Mouse (Mus musculus) liver, embryonic 16.5 days (tissue): ENCODE measurements around the gene Rpa2. TPM values are rescaled to one million over a fixed set of nuclear protein-coding genes. Genes with fewer than 3 reads are reported as not detected.
"Not testable (repeated sequence)": the region's sequence is repeated elsewhere in the genome, so short reads cannot be mapped to it uniquely, and the experiment has no call there.

Experiments
- ATAC-seq: fragments of 200-750 bp; cut with Nextera tagmentation; 2 replicates; pipeline ENCODE4 v1.8.0; 2017; ENCODE audit warnings: low read depth, mild to moderate bottlenecking, moderate number of reproducible peaks, moderate library complexity
- H3K27ac ChIP-seq: fragments of 300-500 bp; sonication (generic); 2 replicates; pipeline ENCODE4 v1.5.1; 2014; ENCODE audit warnings: mild to moderate bottlenecking, low read length
- H3K27me3 ChIP-seq: fragments of 300-500 bp; sonication (generic); 2 replicates; pipeline ENCODE4 v1.6.1; 2014; ENCODE audit warnings: low read depth, low read length, mixed read lengths; ENCODE audit not compliant: control insufficient read depth, insufficient read depth
- H3K36me3 ChIP-seq: fragments of 300-500 bp; sonication (generic); 2 replicates; pipeline ENCODE4 v1.6.1; 2014; ENCODE audit warnings: mild to moderate bottlenecking; ENCODE audit not compliant: control insufficient read depth, insufficient read depth
- H3K4me1 ChIP-seq: fragments of 300-500 bp; sonication (generic); 2 replicates; pipeline ENCODE4 v1.6.1; 2014; ENCODE audit warnings: low read depth, low read length, mixed read lengths; ENCODE audit not compliant: control insufficient read depth
- H3K4me2 ChIP-seq: fragments of 300-500 bp; sonication (generic); 2 replicates; pipeline ENCODE4 v1.6.1; 2014; ENCODE audit warnings: low read depth, low read length, mixed read lengths
- H3K4me3 ChIP-seq: fragments of 300-500 bp; sonication (generic); 2 replicates; pipeline ENCODE4 v1.5.1; 2014; ENCODE audit warnings: low read depth, mild to moderate bottlenecking, low read length
- H3K9ac ChIP-seq: fragments of 300-500 bp; sonication (generic); 2 replicates; pipeline ENCODE4 v1.6.1; 2014; ENCODE audit warnings: low read depth, low read length
- H3K9me3 ChIP-seq: fragments of 300-500 bp; sonication (generic); replicated peaks from 2 replicates; pipeline ENCODE4 v1.6.1; 2016; ENCODE audit warnings: low read length; ENCODE audit not compliant: control insufficient read depth
- WGBS: fragments of 180-500 bp; shearing (Covaris S2); extraction: QIAGEN DNeasy Blood & Tissue Kit; methylation state at CpG from one replicate; pipeline ENCODE4 v1.1.7; 2014; ENCODE audit not compliant: insufficient replicate concordance; 5-methylcytosine and 5-hydroxymethylcytosine counted together
- polyA plus RNA-seq: library from polyadenylated mRNA; unstranded; fragments of >200 nt; fragmentation: Nextera tagmentation; extraction: Ambion mirVana; gene quantifications from 2 replicates; pipeline ENCODE4 v1.2.1, GENCODE M21; 2015

Gene Rpa2
- polyA plus RNA-seq, 1 experiment from 2014 or later = 65.4 TPM

DNA sequence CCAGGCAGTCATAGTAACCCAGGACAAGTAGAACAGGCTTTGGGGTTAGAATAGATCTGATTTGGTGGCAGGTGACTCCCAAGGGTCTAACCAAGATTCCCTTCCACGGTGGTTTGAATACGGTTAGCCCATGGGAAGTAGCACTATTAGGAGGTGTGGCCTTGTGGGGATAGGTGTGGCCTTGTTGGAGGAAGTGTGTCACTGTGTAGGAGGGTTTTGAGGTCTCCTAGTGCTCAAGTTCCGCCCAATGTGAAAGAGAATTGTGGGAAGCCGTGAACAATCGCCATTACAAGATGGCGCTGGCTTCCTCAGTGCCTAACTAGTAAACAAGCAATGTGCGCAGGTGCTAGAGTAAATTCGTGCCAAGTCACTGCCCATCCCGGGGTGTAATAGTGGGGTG is 31.0 kb upstream of the Rpa2 start:
- H3K4me2 ChIP-seq, ATAC-seq, H3K9me3 ChIP-seq, H3K27me3 ChIP-seq, H3K4me3 ChIP-seq, H3K9ac ChIP-seq, H3K27ac ChIP-seq, H3K36me3 ChIP-seq: not testable (repeated sequence)
- peaks cover 16% of the 10 kb centered on the region for H3K4me1 ChIP-seq
- WGBS = 77% methylated on average over 9 of the region's 9 CpGs

- H3K4me2 ChIP-seq = no peak overlapping the region
- ATAC-seq = no peak
- H3K27me3 ChIP-seq = no peaks in the 10 kb centered on the region
- no peak overlapping the region for H3K9ac ChIP-seq
- H3K36me3 ChIP-seq = no peaks in the 10 kb centered on the region
- WGBS = 70% methylated on average over 7 of the region's 7 CpGs
- H3K9me3 ChIP-seq = no peaks in the 10 kb centered on the region
- H3K27ac ChIP-seq = no peak overlapping the region
- H3K4me1 ChIP-seq = peaks cover 9% of the 10 kb centered on the region
- H3K4me3 ChIP-seq = no peak overlapping the region
Measured at GRCm38 (mm10) chr4:132741491-132741890, 26.6 kb upstream of the Rpa2 start.

- ATAC-seq = peak; percentile 28; the same call in 1 of the 2 replicates
- no peaks in the 10 kb centered on the region for H3K27me3 ChIP-seq
Measured at GRCm38 (mm10) chr4:132743992-132744911, 23.9 kb upstream of the Rpa2 start.

DNA sequence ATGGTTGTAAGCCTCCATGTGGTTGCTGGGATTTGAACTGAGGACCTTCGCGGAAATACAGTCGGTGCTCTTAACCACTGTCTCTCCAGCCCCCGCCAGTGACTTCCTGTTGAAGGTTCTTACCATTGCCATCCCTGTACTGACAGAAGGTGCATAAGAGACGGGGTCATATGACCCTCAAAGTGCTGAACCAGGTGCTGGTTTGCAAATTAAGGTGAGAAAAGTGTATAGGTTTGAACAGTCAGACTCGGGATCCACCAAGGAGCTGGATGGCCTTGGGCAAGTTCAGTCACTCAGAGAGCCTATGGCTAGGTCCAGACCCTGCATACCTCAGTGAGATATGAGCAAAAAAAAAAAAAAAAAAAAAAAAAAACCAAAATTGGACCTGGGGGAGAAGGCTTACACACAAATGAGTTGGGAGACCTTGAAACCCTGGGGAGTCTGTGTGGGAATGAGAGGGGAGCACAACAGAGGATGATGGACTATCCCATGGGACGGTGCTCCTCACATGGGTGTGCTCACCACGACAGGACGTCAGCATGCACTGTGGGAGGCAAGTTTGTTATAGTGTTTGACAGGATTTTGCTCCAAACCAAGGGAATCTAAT is 21.1 kb upstream of the Rpa2 start:
- ATAC-seq = no peak
- peak overlapping the region; percentile 54 for H3K27ac ChIP-seq
- H3K4me2 ChIP-seq = peak overlapping the region; percentile 47

More at GRCm38 (mm10) chr4:132743992-132744911, 23.9 kb upstream of the Rpa2 start:
- Histone ChIP-seq H3K4me1 (peaks cover 21% of the 10 kb centered on the region), H3K9me3 (no peaks in the 10 kb centered on the region), H3K9ac (no peak overlapping the region), H3K4me2 (no peak overlapping the region), H3K4me3 (no peak overlapping the region), H3K36me3 (no peaks in the 10 kb centered on the region), H3K27ac (no peak overlapping the region)
- 44% methylated on average over 11 of the region's 11 CpGs for WGBS

GRCm38 (mm10) chr4:132747664-132748259 is 20.4 kb upstream of the Rpa2 start:
- peak; percentile 62 for ATAC-seq
- peak overlapping the region; percentile 31 for H3K9ac ChIP-seq
- peak overlapping the region; percentile 47 for H3K4me2 ChIP-seq
- no peaks in the 10 kb centered on the region for H3K27me3 ChIP-seq
- H3K4me1 ChIP-seq = peaks cover 21% of the 10 kb centered on the region
- H3K36me3 ChIP-seq = no peaks in the 10 kb centered on the region
- 25% methylated on average over 9 of the region's 9 CpGs for WGBS
- no peaks in the 10 kb centered on the region for H3K9me3 ChIP-seq
- peak overlapping the region; percentile 35 for H3K4me3 ChIP-seq
- peak overlapping the region; percentile 54 for H3K27ac ChIP-seq

More for the DNA sequence above, 21.1 kb upstream of the Rpa2 start:
- no peaks in the 10 kb centered on the region for H3K9me3 ChIP-seq
- no peaks in the 10 kb centered on the region for H3K36me3 ChIP-seq
- peaks cover 21% of the 10 kb centered on the region for H3K4me1 ChIP-seq
- H3K9ac ChIP-seq = no peak overlapping the region; the same call in 1 of the 2 replicates
- H3K27me3 ChIP-seq = no peaks in the 10 kb centered on the region
- 62% methylated on average over 9 of the region's 9 CpGs for WGBS
- no peak overlapping the region; the same call in 1 of the 2 replicates for H3K4me3 ChIP-seq

DNA sequence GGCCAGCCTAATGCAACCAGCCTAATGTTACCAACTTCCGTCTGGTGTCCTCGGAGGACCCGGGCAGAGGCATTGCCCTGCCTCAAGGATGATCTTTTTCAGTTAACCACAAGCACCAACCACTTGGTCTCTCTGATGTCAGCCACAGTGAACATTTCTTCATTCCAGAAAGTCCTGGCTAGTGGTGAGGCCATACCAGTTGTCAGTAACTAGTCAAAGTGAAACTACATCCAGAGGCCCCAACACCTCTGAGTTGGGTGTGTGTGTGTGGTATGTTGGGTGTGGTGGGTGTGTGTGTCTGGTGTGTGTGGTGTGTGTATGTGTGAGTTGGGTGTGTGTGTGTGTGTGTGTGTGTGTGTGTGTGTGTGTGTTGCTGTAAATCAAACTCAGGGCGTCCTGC is 19.4 kb upstream of the Rpa2 start:
- Histone ChIP-seq H3K36me3 (no peaks in the 10 kb centered on the region), H3K9me3 (no peaks in the 10 kb centered on the region), H3K4me1 (peaks cover 20% of the 10 kb centered on the region), H3K27ac (peak overlapping the region; percentile 10; the same call in 1 of the 2 replicates), H3K27me3 (no peaks in the 10 kb centered on the region), H3K4me3 (no peak overlapping the region), H3K9ac (no peak overlapping the region), H3K4me2 (no peak overlapping the region)
- no peak; the same call in 1 of the 2 replicates for ATAC-seq
- 62% methylated on average over 4 of the region's 4 CpGs for WGBS

DNA sequence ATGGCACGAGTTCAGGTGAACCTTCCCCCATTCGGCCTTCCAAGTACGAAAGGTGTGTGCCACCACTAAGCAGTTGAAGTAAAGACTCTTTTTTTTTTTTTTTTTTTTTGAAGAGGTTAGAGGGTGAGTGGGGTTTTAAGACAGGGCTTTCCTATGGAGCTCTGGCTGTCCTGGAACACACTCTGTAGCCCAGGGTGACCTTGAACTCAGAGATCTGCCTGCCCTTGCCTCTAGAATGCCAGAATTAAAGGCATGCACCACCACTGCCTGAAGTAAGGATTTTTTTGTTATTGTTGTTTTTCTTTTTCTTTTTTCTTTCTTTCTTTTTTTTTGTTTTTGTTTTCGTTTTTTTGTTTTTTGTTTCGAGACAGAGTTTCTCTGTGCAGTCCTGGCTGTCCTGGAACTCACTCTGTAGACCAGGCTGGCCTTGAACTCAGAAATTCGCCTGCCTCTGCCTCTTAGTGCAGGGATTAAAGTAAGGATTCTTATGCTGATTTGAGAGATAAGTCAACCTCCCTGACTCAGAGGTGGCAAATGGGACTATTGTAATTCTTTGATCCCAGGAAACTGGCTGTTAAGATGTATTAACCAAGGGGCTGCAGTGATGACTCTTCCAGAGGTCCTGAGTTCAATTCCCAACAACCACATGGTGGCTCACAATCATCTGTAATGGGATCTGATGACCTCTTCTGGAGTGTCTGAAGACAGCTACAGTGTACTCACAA is 18.7 kb upstream of the Rpa2 start:
- no peaks in the 10 kb centered on the region for H3K9me3 ChIP-seq
- WGBS = 69% methylated on average over 6 of the region's 6 CpGs
- H3K36me3 ChIP-seq = no peaks in the 10 kb centered on the region
- ATAC-seq = no peak
- peaks cover 13% of the 10 kb centered on the region for H3K4me1 ChIP-seq
- no peak overlapping the region for H3K4me2 ChIP-seq
- no peak overlapping the region for H3K4me3 ChIP-seq
- H3K27me3 ChIP-seq = no peaks in the 10 kb centered on the region
- H3K27ac ChIP-seq = no peak overlapping the region
- no peak overlapping the region for H3K9ac ChIP-seq

DNA sequence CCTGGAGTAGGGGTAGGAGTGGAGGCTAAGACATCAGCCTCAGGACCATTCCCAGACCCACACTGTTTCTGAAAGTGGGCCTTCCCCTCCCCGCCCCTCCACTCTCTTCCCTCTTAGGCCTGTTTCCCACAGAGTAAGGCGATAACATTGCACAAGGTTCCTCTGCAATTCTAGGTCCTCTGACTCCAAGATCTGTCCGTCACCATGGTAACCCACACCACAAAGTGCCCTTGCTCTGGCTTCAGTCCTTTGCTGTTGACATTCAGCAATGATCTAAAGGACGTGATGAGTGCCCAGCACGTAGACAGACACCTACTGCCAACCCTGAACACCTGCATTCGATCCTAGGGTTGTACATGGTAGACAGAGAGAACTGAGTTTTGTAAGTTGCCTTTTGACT is 15.1 kb upstream of the Rpa2 start:
- WGBS = 40% methylated on average over 6 of the region's 6 CpGs
- Histone ChIP-seq H3K27ac (no peak overlapping the region), H3K9ac (no peak overlapping the region), H3K4me1 (peaks cover 4% of the 10 kb centered on the region), H3K4me3 (no peak overlapping the region), H3K9me3 (no peaks in the 10 kb centered on the region), H3K36me3 (no peaks in the 10 kb centered on the region), H3K4me2 (no peak overlapping the region), H3K27me3 (peaks cover 24% of the 10 kb centered on the region)
- no peak for ATAC-seq
